Mouse (Mus musculus): ENCODE results near the gene Rars2. TPM values are rescaled to one million over a fixed set of nuclear protein-coding genes. Genes with fewer than 3 reads are reported as not detected.

The Rars2 gene
- total and polyA plus RNA-seq, 2 experiments from 2014 or later, result 24.1 to 44.9 TPM

DNA sequence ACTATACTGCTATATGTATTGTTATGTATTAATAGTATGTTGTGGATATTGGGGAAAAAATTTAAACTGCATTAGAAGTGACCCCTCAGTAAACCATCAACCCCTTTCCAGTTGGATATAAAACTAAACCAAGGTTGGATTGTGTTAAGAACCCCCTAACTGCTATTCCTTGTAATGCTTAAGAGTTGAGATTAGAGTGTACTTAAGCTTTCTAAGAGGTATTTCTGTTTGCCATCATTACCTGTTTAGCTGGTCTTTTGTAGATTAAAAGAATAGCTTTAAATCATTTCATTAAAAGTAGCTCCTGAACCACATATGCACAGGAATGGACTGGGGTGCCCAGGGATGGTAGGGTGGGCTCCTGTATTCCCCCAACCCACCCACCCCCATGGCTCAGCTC, 30.0 kb downstream of the Rars2 start:
- H3K27me3 ChIP-seq (ENCODE audit: insufficient read depth, low read length), result no peaks in the 10 kb centered on the region
- peaks cover 42% of the 10 kb centered on the region for H3K36me3 ChIP-seq (ENCODE audit: insufficient read depth, low read length)
- no peak overlapping the region for H3K27ac ChIP-seq (ENCODE audit: low read depth, low read length)
- H3K9me3 ChIP-seq (ENCODE audit: low read length), result no peaks in the 10 kb centered on the region; the same call in 1 of the 2 replicates
- H3K4me1 ChIP-seq (ENCODE audit: insufficient read depth, low read length), result no peaks in the 10 kb centered on the region
- ATAC-seq (ENCODE audit: low FRiP score) (no peak), DNase-seq (ENCODE audit: low spot score) (no peak)
- H3K4me3 ChIP-seq (ENCODE audit: low read depth, low read length), result no peak overlapping the region
- H3K4me2 ChIP-seq (ENCODE audit: low read depth, low read length, poor library complexity, severe bottlenecking), result no peak overlapping the region
- no peak overlapping the region for H3K9ac ChIP-seq (replicated peaks; ENCODE audit: low read length, poor library complexity, severe bottlenecking)
- no peak for TF ChIP-seq CTCF (IDR thresholded peaks at IDR 0.05)

DNA sequence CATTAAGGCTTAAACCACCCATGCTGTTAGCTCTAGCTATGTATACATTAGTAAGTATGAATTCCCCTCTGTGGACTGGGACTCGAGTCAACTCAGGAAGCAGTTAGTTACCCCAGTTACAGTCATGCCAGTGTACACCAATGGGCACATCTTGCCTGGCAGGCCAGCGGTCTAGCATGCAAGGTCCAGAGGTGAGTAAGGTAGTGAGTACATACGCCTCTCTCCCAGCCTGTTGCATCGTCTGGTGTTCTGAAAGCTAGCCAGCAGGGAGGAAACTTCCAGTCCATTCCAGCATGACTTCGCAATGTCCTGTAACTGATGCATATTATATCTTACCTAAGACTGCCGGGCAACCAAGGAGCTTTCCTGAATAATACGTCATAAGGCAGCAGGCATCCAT, 38.4 kb downstream of the Rars2 start:
- Histone ChIP-seq H3K4me3 (ENCODE audit: low read depth, low read length) (no peak overlapping the region), H3K27ac (ENCODE audit: low read depth, low read length) (no peak overlapping the region), H3K4me1 (ENCODE audit: insufficient read depth, low read length) (no peaks in the 10 kb centered on the region), H3K9ac (replicated peaks; ENCODE audit: low read length, poor library complexity, severe bottlenecking) (no peak overlapping the region), H3K36me3 (ENCODE audit: insufficient read depth, low read length) (peaks cover 45% of the 10 kb centered on the region), H3K27me3 (ENCODE audit: insufficient read depth, low read length) (no peaks in the 10 kb centered on the region), H3K9me3 (ENCODE audit: low read length) (no peaks in the 10 kb centered on the region), H3K4me2 (ENCODE audit: low read depth, low read length, poor library complexity, severe bottlenecking) (no peak overlapping the region)
- no peak for DNase-seq (ENCODE audit: low spot score)
- WGBS, result 93% methylated on average over 7 of the region's 7 CpGs
- no peak for ATAC-seq (ENCODE audit: low FRiP score)
- TF ChIP-seq CTCF (IDR thresholded peaks at IDR 0.05), result no peak

DNA sequence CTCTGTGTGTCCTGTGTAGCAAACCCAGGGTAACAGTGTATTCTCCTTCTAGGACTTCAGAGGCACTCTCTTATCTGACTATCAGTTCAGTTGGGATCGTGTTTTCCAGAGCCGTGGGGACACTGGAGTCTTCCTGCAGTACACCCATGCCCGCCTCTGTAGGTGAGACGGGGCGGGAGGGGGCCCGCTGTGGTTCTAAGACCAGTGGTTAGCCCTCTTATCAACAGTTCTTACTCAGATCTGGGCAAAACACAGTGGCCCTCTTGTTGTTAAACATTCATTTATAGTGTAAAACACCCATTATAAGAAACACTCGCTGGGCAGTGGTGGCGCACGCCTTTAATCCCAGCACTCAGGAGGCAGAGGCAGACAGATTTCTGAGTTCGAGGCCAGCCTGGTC, 41.3 kb downstream of the Rars2 start:
- Histone ChIP-seq H3K4me2 (ENCODE audit: low read depth, low read length, poor library complexity, severe bottlenecking) (no peak overlapping the region), H3K4me3 (ENCODE audit: low read depth, low read length) (no peak overlapping the region), H3K36me3 (ENCODE audit: insufficient read depth, low read length) (peaks cover 44% of the 10 kb centered on the region), H3K9ac (replicated peaks; ENCODE audit: low read length, poor library complexity, severe bottlenecking) (no peak overlapping the region), H3K9me3 (ENCODE audit: low read length) (no peaks in the 10 kb centered on the region), H3K27ac (ENCODE audit: low read depth, low read length) (no peak overlapping the region), H3K27me3 (ENCODE audit: insufficient read depth, low read length) (no peaks in the 10 kb centered on the region), H3K4me1 (ENCODE audit: insufficient read depth, low read length) (no peaks in the 10 kb centered on the region)
- WGBS, result 95% methylated on average over 10 of the region's 10 CpGs
- DNase-seq (ENCODE audit: low spot score), result no peak
- no peak for ATAC-seq (ENCODE audit: low FRiP score)
- TF ChIP-seq CTCF (IDR thresholded peaks at IDR 0.05), result no peak

DNA sequence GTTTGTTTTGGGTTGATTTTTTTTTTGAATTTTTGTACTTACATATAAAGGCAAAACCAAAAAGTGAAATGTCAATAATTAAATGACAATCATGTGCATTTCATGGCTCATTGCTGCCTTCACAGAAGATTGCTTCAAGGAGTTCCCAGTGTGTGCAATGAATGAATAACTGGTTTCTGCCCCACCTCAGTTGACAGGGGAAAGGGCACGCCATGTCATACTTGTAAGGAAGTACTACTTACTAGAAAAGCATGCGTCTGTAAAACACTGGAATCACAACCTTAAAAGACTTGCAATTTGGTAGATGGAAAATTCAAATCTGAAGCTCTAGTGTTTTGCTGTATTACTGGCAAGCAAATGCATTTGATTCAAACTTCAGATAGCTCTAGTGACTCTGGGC, 44.3 kb downstream of the Rars2 start:
- no peak for TF ChIP-seq CTCF (IDR thresholded peaks at IDR 0.05)
- peaks cover 43% of the 10 kb centered on the region for H3K36me3 ChIP-seq (ENCODE audit: insufficient read depth, low read length)

DNA sequence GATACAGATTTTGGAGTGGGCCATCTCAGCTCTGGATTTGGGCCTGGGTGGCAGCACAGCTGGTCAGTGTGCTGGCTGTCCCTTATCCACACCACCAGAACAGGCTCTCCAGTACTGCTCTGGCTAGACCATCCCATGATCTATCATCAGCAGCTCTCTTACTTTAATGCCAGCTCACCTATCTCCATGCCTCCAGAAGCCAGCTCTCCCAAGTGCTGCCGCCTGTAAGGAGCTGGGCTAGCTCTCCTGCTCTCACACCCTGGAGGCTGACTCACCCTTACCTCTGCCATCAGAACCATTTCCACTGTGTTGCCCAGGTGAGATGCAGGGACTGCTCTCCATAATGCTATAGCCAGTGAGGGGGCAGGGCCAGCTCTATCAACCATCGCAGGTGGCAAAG, 46.8 kb downstream of the Rars2 start:
- Histone ChIP-seq H3K9me3 (ENCODE audit: low read length) (no peaks in the 10 kb centered on the region), H3K4me2 (ENCODE audit: low read depth, low read length, poor library complexity, severe bottlenecking) (no peak overlapping the region), H3K9ac (replicated peaks; ENCODE audit: low read length, poor library complexity, severe bottlenecking) (no peak overlapping the region), H3K4me3 (ENCODE audit: low read depth, low read length) (no peak overlapping the region), H3K4me1 (ENCODE audit: insufficient read depth, low read length) (no peaks in the 10 kb centered on the region), H3K36me3 (ENCODE audit: insufficient read depth, low read length) (peaks cover 41% of the 10 kb centered on the region), H3K27me3 (ENCODE audit: insufficient read depth, low read length) (no peaks in the 10 kb centered on the region), H3K27ac (ENCODE audit: low read depth, low read length) (no peak overlapping the region)
- ATAC-seq (ENCODE audit: low FRiP score) (no peak; the same call in 1 of the 2 replicates), DNase-seq (ENCODE audit: low spot score) (no peak)
- TF ChIP-seq CTCF (IDR thresholded peaks at IDR 0.05), result no peak
- 92% methylated on average over 2 of the region's 2 CpGs for WGBS

More for the DNA sequence above, 44.3 kb downstream of the Rars2 start:
- DNase-seq (ENCODE audit: low spot score), result no peak
- Histone ChIP-seq H3K4me1 (ENCODE audit: insufficient read depth, low read length) (no peaks in the 10 kb centered on the region), H3K9me3 (ENCODE audit: low read length) (no peaks in the 10 kb centered on the region), H3K4me2 (ENCODE audit: low read depth, low read length, poor library complexity, severe bottlenecking) (no peak overlapping the region), H3K4me3 (ENCODE audit: low read depth, low read length) (no peak overlapping the region), H3K27me3 (ENCODE audit: insufficient read depth, low read length) (no peaks in the 10 kb centered on the region), H3K27ac (ENCODE audit: low read depth, low read length) (no peak overlapping the region), H3K9ac (replicated peaks; ENCODE audit: low read length, poor library complexity, severe bottlenecking) (no peak overlapping the region)
- ATAC-seq (ENCODE audit: low FRiP score), result no peak
- WGBS, result 97% methylated on average over 2 of the region's 2 CpGs

DNA sequence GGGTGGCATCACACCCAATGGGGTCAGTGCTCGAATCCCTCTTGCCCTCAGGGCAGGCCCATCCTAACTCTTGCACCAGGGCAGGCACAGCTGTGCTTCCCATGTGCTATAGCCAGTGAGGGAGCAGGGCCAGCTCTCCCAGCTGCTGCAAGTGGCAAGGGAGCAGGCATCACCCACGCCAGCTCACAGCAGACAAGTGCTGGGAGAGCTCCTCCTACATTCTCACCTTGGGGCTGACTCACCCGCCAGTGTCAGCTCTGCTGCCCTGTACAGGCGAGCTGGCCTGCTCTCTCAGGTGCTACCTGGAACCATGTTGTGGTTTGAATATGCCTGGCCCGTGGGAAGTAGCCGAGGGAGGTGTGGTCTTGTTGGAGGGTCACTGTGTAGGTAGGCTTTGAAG, 47.2 kb downstream of the Rars2 start:
- Histone ChIP-seq H3K4me3 (ENCODE audit: low read depth, low read length) (no peak overlapping the region), H3K4me2 (ENCODE audit: low read depth, low read length, poor library complexity, severe bottlenecking) (no peak overlapping the region), H3K4me1 (ENCODE audit: insufficient read depth, low read length) (no peaks in the 10 kb centered on the region), H3K27ac (ENCODE audit: low read depth, low read length) (no peak overlapping the region), H3K9me3 (ENCODE audit: low read length) (no peaks in the 10 kb centered on the region), H3K27me3 (ENCODE audit: insufficient read depth, low read length) (no peaks in the 10 kb centered on the region), H3K36me3 (ENCODE audit: insufficient read depth, low read length) (peaks cover 39% of the 10 kb centered on the region), H3K9ac (replicated peaks; ENCODE audit: low read length, poor library complexity, severe bottlenecking) (no peak overlapping the region)
- TF ChIP-seq CTCF (IDR thresholded peaks at IDR 0.05), result no peak
- DNase-seq (ENCODE audit: low spot score) (no peak), ATAC-seq (ENCODE audit: low FRiP score) (no peak)
- WGBS, result 94% methylated on average over 6 of the region's 6 CpGs

Measured in midbrain, postnatal 0 days (tissue).